Mouse (Mus musculus) forebrain, embryonic 11.5 days (tissue): ENCODE results near the gene Faap20. TPM values are rescaled to one million over a fixed set of nuclear protein-coding genes. Genes with fewer than 3 reads are reported as not detected.

Experiments used
- ATAC-seq: fragments of 200-750 bp; cut with Nextera tagmentation; replicated peaks from 2 replicates; pipeline ENCODE4 v1.8.0; 2017; ENCODE audit warnings: moderate TSS enrichment; ENCODE audit not compliant: low FRiP score
- DNase-seq: peaks from one replicate; pipeline ENCODE4 v3.0.0-alpha.2; 2017; ENCODE audit warnings: low spot score
- H3K27ac ChIP-seq: fragments of 300-500 bp; sonication (generic); 2 replicates; pipeline ENCODE4 v1.5.1; 2014; ENCODE audit warnings: low read depth, low read length
- H3K27me3 ChIP-seq: fragments of 300-500 bp; sonication (generic); 2 replicates; pipeline ENCODE4 v1.6.1; 2014; ENCODE audit warnings: mild to moderate bottlenecking, low read length, mixed read lengths; ENCODE audit not compliant: control insufficient read depth, insufficient read depth
- H3K36me3 ChIP-seq: fragments of 300-500 bp; sonication (generic); 2 replicates; pipeline ENCODE4 v1.6.1; 2014; ENCODE audit warnings: mild to moderate bottlenecking, low read length, moderate library complexity, mixed read lengths; ENCODE audit not compliant: control insufficient read depth, insufficient read depth
- H3K4me1 ChIP-seq: fragments of 300-500 bp; sonication (generic); replicated peaks from 2 replicates; pipeline ENCODE4 v1.6.1; 2014; ENCODE audit warnings: low read length, mixed read lengths; ENCODE audit not compliant: control insufficient read depth, insufficient read depth
- H3K4me2 ChIP-seq: fragments of 300-500 bp; sonication (generic); 2 replicates; pipeline ENCODE4 v1.6.1; 2014; ENCODE audit warnings: low read depth, mild to moderate bottlenecking, low read length, moderate library complexity, mixed read lengths; ENCODE audit not compliant: severe bottlenecking
- H3K4me3 ChIP-seq: fragments of 300-500 bp; sonication (generic); 2 replicates; pipeline ENCODE4 v1.5.1; 2014; ENCODE audit warnings: low read depth, low read length
- H3K9ac ChIP-seq: fragments of 300-500 bp; sonication (generic); 2 replicates; pipeline ENCODE4 v1.6.1; 2014; ENCODE audit warnings: low read length
- H3K9me3 ChIP-seq: fragments of 300-500 bp; sonication (generic); 2 replicates; pipeline ENCODE4 v1.6.1; 2016; ENCODE audit warnings: low read length, mixed read lengths; ENCODE audit not compliant: control insufficient read depth
- WGBS: fragments of 180-500 bp; shearing (Covaris S2); extraction: QIAGEN DNeasy Blood & Tissue Kit; methylation state at CpG from one replicate; pipeline ENCODE4 v1.1.7; 2014; 5-methylcytosine and 5-hydroxymethylcytosine counted together
- polyA plus RNA-seq: library from polyadenylated mRNA; unstranded; fragments of >200 nt; fragmentation: Nextera tagmentation; extraction: Ambion mirVana; gene quantifications from 2 replicates; pipeline ENCODE4 v1.2.1, GENCODE M21; 2014

Faap20 gene
- polyA plus RNA-seq, 1 experiment from 2014 or later: 105 TPM

DNA sequence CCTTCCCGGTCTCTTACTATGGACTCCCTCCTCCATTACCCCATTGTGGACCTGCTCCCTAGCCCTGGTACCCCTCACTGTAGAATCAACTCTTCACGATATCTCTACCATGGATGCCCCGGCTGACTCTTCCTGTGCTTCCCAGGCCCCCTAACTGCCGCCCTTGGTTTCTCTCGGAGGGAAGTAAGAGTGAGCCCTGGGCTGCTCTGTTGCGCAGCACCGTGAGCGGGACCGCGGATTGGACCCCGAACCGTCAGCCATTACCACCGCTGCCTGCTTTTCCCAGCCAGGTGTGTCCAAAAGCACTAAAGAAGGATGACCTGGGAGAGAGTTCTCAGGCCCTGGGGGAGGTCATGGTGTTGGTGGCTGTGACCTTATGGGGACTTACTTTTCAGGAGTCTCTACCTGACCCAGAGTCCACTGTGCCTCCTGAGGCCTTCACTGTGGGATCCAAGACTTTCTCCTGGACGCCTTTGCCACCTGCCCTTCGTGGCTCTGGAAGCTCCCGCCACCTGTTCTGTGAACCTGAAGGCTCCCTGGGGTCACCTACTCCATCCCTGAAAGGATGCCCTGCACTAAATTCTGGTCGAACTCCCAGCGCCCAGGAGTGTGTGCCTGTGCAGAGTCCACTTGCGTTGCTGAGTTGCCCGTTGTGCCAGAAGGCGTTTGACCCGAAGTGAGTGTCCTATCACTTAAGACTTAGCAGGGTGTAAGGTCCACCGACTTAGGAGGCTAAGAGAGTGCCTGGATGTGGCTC lies 937 bp downstream of the Faap20 start:
- Histone ChIP-seq H3K27ac (peak overlapping the region; percentile 96), H3K4me1 (peaks cover 16% of the 10 kb centered on the region), H3K4me3 (peak overlapping the region; percentile 49), H3K9me3 (no peaks in the 10 kb centered on the region), H3K36me3 (no peaks in the 10 kb centered on the region; the same call in 1 of the 2 replicates), H3K4me2 (peak overlapping the region; percentile 89), H3K9ac (peak overlapping the region; percentile 73), H3K27me3 (no peaks in the 10 kb centered on the region)
- 10% methylated on average over 23 of the region's 23 CpGs for WGBS
- DNase-seq: peak; percentile 58
- peak; percentile 19; the same call in 1 of the 2 replicates for ATAC-seq

DNA sequence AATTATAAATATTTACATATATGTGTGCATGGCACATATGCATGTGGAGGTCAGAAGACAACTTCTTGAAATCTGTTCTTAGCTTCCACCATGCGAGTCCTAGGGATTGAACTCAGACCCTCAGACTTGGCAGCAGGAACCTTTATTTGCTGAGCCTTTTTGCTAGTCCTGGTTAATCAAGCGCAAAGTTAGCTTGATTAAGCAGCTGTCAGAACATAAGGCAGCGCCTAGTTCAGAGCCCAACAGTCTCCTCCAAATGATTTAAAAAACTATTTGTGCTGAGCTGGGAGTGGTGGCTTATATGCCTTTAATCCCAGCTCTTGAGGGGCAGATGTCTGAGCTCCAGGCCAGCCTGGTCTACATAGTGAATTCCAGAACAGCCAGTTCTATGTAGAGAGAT lies 1.5 kb downstream of the Faap20 start:
- H3K9me3 ChIP-seq: no peaks in the 10 kb centered on the region
- H3K27me3 ChIP-seq: no peaks in the 10 kb centered on the region
- peak overlapping the region; percentile 73; the same call in 1 of the 2 replicates for H3K9ac ChIP-seq
- ATAC-seq: no peak
- peaks cover 16% of the 10 kb centered on the region for H3K4me1 ChIP-seq
- H3K27ac ChIP-seq: no peak overlapping the region
- H3K4me3 ChIP-seq: peak overlapping the region; percentile 49
- WGBS: 50% methylated on average over 3 of the region's 3 CpGs
- peak overlapping the region; percentile 89 for H3K4me2 ChIP-seq
- no peaks in the 10 kb centered on the region; the same call in 1 of the 2 replicates for H3K36me3 ChIP-seq
- DNase-seq: no peak

DNA sequence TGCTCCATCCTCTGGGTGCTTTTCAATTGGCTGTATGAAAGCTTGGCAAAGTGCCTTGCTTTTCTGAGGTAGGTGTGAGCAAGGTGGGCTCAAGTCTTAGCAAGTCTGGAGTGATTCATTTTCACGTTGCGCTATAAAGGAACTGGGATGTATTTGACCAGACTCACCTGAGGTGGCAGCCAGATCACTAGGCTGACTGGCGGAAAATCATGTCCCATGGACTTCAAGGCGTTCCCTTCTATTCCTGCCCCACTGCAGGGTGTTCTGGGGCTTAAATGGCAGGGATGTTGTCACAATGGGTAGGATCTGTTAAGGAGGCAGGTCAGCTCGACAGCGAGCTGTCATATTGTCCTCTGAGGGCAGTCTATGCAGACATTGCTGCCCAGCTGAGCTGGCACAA lies 2.7 kb downstream of the Faap20 start:
- Histone ChIP-seq H3K4me2 (0 out of 2 replicates have a peak overlapping the region, but pooled peaks have one; percentile 5), H3K4me3 (no peak overlapping the region), H3K4me1 (peaks cover 16% of the 10 kb centered on the region), H3K9me3 (no peaks in the 10 kb centered on the region), H3K36me3 (no peaks in the 10 kb centered on the region; the same call in 1 of the 2 replicates), H3K27ac (no peak overlapping the region), H3K9ac (no peak overlapping the region), H3K27me3 (no peaks in the 10 kb centered on the region)
- ATAC-seq (no peak), DNase-seq (no peak)
- 91% methylated on average over 6 of the region's 6 CpGs for WGBS

DNA sequence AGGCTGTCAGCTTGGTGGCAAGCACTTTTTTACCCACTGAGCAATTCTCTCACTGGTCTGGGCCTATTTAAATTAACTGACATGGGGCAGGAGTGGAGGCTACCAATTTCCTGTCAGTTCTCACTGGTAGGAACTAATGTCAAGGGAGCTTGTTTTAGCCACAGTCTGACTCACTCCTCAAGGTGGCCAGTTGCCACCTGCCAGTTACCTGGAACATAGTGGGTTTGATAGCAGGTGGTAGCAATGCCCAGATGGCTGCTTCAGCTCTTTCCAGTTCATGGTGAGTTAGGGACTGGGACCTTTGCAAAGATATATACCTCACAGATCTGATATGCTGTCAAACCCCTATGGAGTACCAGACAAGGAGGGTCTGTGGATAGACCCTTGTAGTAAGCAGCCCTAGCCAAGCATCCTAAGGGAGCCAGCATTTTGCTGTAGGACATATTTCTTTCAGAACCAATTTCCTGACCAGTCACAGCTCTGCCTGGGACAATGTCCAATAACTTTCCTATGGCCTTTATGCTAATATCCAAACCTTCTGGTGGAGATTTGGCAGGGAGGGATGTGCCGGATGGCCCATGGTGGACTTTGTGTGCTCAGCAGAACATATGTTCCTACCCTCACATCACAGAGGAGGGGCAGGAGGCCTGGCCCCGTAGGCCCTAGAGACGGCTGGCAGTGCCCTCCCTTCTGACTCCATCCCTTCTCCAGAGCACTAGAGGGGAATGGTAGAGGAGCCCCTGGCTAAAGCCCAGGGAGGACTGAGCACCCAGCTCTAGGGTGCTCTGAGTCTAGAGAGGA lies 15.1 kb downstream of the Faap20 start:
- no peaks in the 10 kb centered on the region for H3K27me3 ChIP-seq
- H3K27ac ChIP-seq: no peak overlapping the region
- no peak overlapping the region for H3K9ac ChIP-seq
- no peaks in the 10 kb centered on the region for H3K36me3 ChIP-seq
- no peak for ATAC-seq
- H3K4me2 ChIP-seq: no peak overlapping the region
- no peaks in the 10 kb centered on the region; the same call in 1 of the 2 replicates for H3K4me1 ChIP-seq
- H3K4me3 ChIP-seq: no peak overlapping the region
- no peak for DNase-seq
- 85% methylated on average over 3 of the region's 3 CpGs for WGBS
- no peaks in the 10 kb centered on the region for H3K9me3 ChIP-seq

DNA sequence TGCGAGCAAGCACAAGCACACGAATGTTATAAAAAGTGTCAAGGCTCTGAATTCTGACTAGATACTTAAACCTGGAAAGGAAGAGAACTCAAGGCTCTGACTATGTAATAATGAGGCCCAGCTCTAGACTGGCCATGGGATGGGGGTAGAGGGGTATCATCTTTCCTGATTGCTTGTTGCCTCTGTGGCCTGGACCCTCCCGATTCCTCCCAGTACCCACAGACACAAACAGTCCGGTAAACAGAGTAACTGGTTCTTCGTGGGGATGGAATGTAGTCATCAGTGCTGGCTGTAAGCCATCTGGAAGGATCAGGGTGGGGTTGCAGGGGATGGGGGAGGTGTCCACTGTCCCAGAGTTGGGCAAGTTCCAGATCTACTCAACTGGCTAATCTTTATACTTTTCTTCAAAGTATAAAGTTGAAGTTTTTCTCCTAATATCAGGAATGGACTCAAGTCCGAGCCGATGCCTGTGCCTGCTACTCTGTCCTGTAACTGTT lies 17.5 kb downstream of the Faap20 start:
- WGBS: 82% methylated on average over 7 of the region's 7 CpGs
- Histone ChIP-seq H3K9ac (no peak overlapping the region), H3K4me1 (no peaks in the 10 kb centered on the region; the same call in 1 of the 2 replicates), H3K9me3 (no peaks in the 10 kb centered on the region), H3K36me3 (no peaks in the 10 kb centered on the region), H3K4me2 (no peak overlapping the region), H3K27me3 (no peaks in the 10 kb centered on the region), H3K27ac (no peak overlapping the region), H3K4me3 (no peak overlapping the region)
- ATAC-seq (no peak), DNase-seq (no peak)

DNA sequence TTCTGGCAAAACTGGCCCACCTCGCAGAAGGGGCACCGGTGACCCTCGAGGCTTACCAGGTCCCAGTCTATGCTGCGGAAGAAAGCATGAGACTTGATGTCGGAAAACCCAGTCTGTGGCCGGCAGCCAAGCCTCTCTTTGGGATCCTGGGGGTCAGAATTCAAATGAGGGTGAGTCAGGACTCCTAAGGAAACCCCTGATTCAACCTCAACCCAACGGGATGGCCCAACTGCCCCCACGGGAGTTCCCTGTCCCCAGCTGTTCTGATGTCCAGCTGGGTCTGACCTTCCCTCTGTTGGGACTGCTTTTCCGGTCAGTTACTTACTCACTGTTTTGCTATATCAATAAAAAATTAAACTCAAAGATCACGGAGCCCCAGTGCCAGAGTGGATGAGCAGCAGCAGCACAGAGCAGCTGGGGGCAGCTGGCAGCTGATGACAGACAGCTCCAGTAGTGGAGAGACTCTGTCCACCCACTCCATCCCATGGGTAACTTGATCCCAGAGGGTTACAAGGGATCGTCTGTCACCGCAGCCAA lies 18.1 kb downstream of the Faap20 start:
- Histone ChIP-seq H3K9ac (no peak overlapping the region), H3K4me2 (no peak overlapping the region), H3K9me3 (no peaks in the 10 kb centered on the region), H3K4me1 (no peaks in the 10 kb centered on the region; the same call in 1 of the 2 replicates), H3K27me3 (no peaks in the 10 kb centered on the region), H3K4me3 (no peak overlapping the region), H3K27ac (no peak overlapping the region), H3K36me3 (no peaks in the 10 kb centered on the region)
- no peak for ATAC-seq
- no peak for DNase-seq
- WGBS: 75% methylated on average over 12 of the region's 12 CpGs

DNA sequence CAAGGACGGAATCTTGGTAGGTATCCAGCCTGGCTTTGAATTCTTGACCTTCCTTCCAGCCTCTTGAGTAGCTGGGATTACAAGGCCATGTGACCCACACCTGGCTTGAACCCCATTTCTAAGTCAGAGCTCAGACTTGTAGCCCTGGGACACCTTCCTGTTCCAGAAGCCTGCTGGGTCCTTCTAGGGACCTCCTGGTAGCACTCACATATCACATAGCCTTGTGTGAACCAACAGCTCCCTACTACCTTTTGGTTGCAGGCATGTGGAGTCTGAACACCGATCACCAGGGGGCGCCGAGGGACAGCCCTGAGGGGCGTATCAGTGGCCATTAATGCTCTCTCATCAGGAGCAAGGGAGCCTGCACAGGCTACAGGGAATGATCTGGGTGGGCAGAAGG lies 18.8 kb downstream of the Faap20 start:
- no peak for ATAC-seq
- H3K9ac ChIP-seq: no peak overlapping the region
- no peaks in the 10 kb centered on the region for H3K36me3 ChIP-seq
- no peak overlapping the region for H3K4me2 ChIP-seq
- no peaks in the 10 kb centered on the region for H3K9me3 ChIP-seq
- no peak overlapping the region for H3K27ac ChIP-seq
- 44% methylated on average over 5 of the region's 5 CpGs for WGBS
- H3K4me1 ChIP-seq: no peaks in the 10 kb centered on the region; the same call in 1 of the 2 replicates
- DNase-seq: peak; percentile 79
- no peaks in the 10 kb centered on the region for H3K27me3 ChIP-seq
- no peak overlapping the region for H3K4me3 ChIP-seq

DNA sequence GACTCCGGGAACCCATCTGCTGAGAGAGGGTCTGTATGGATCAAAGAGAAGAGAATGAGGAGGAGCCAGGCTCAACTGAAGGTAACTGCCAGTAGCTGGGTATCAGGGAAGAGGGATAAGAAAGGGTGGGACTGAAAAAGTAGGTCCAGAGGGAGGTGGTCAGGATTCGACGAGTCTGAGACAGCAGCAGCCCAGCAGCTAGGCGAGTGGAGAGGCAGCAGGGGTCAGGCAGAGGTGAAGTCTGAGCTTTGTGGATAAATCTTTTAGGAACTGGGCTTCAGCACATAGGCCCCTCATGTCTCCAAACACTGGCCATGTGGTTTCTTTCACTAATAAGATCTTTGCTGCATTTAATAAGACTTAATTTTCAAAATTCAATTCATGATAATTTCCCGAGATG lies 24.8 kb downstream of the Faap20 start:
- ATAC-seq (no peak), DNase-seq (no peak)
- Histone ChIP-seq H3K36me3 (no peaks in the 10 kb centered on the region), H3K9ac (no peak overlapping the region), H3K4me1 (0 out of 2 replicates have a peak, but pooled peaks cover 2% of the 10 kb centered on the region), H3K27ac (no peak overlapping the region), H3K4me2 (no peak overlapping the region), H3K9me3 (no peaks in the 10 kb centered on the region), H3K27me3 (no peaks in the 10 kb centered on the region), H3K4me3 (no peak overlapping the region)
- 63% methylated on average over 5 of the region's 5 CpGs for WGBS
